Mouse (Mus musculus) bone marrow, adult 2 months (tissue): ENCODE data around the gene Cabp2.

Experiments used
- CTCF ChIP-seq: fragments of 200-500 bp; IDR thresholded peaks from 2 replicates; pipeline ENCODE4 v1.5.1; 2011; ENCODE audit warnings: low read length, control low read depth; ENCODE audit not compliant: control insufficient read depth, insufficient read depth
- POLR2A ChIP-seq: fragments of 200-500 bp; IDR thresholded peaks from 2 replicates; pipeline ENCODE4 v1.6.1; 2011; ENCODE audit warnings: low read depth, mild to moderate bottlenecking, control low read depth, low read length, borderline replicate concordance; ENCODE audit not compliant: control insufficient read depth

GRCm38 (mm10) chr19:4060899-4061465 lies 20.4 kb upstream of the Cabp2 start:
- no peak for TF ChIP-seq CTCF
- no peak for TF ChIP-seq POLR2A
